Comparison of ENCODE assay signal across 14 mouse cellular contexts in the genomic region with DNA sequence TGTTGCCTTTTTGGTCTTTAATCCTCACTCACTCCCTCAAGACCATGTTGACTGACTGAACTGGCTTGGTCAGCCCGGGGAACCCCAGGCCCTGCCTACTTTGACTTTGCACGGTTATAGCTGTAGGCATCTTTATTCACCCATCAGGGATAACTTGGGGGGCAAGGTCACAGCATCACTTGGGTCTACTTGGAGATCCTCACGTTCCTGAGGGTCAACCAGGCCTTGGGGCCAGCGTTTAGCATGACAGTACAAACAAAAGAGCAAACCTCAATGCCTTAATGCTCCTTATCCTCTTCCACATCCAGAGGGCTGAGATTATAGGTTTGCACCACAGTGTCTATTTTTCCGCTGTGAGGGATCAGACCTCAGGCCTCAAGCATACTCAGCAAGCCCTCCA. TPM values are rescaled to one million over a fixed set of nuclear protein-coding genes. Genes with fewer than 3 reads are reported as not detected.
DNase-seq lines count a peak whose midpoint lies in the region; ATAC-seq and TF ChIP-seq lines count a peak whose summit lies in the region.
"Had no signal": no experiment of that assay in that cellular context is flagged by ENCODE, and none has a peak within 500 bp of the region (broad histone marks: within the 10 kb centered on the region; RNA-seq: fewer than 3 reads in every experiment).

No protein-coding gene starts in this region.

- ATAC-seq in heart, embryonic 14.5 days (ENCODE audit: insufficient number of reproducible peaks, insufficient read depth, low FRiP score, low read depth) = no peak
- ATAC-seq in lung, embryonic 15.5 days (ENCODE audit: borderline replicate concordance, extremely low read depth, low FRiP score, low TSS enrichment) = no peak
- ATAC-seq in intestine, embryonic 16.5 days = no peak
- ATAC-seq in stomach, postnatal 0 days (ENCODE audit: low FRiP score, low TSS enrichment) = no peak
- ATAC-seq: forebrain, postnatal 0 days had no signal

- no peak for DNase-seq in heart, adult 18-20 months
- DNase-seq in lung, postnatal 36 days = no peak
- DNase-seq in stomach, postnatal 0 days (ENCODE audit: low spot score) = no peak
- no peak for DNase-seq in spleen, adult 12 weeks (ENCODE audit: low spot score)
- DNase-seq: adrenal gland, postnatal 10 days; cerebellum, adult 18-20 months; forebrain, postnatal 0 days; right cerebral cortex, postnatal 25 days had no signal

- no peaks in the 10 kb centered on the region for H3K36me3 ChIP-seq in heart, embryonic 14.5 days (ENCODE audit: control insufficient read depth, insufficient read depth, low read length)
- H3K36me3 ChIP-seq in lung, embryonic 15.5 days = no peaks in the 10 kb centered on the region
- no peaks in the 10 kb centered on the region for H3K36me3 ChIP-seq in intestine, embryonic 16.5 days (ENCODE audit: control insufficient read depth, insufficient read depth, low read length)
- no peaks in the 10 kb centered on the region for H3K36me3 ChIP-seq in stomach, postnatal 0 days (ENCODE audit: control insufficient read depth, insufficient read depth, low read length)
- H3K36me3 ChIP-seq: liver, embryonic 15.5 days; midbrain, embryonic 13.5 days had no signal

- TF ChIP-seq EP300 in stomach, postnatal 0 days (optimal IDR thresholded peaks at IDR 0.05) = no peak

- no peak overlapping the region for H3K4me3 ChIP-seq in heart, embryonic 14.5 days (ENCODE audit: control insufficient read depth in 1 of 2, insufficient read depth in 1 of 2, low read depth in 1 of 2, low read length in 2 of 2)
- no peak overlapping the region for H3K4me3 ChIP-seq in lung, embryonic 15.5 days
- H3K4me3 ChIP-seq in intestine, embryonic 16.5 days (ENCODE audit: low read length) = no peak overlapping the region
- H3K4me3 ChIP-seq in stomach, postnatal 0 days (ENCODE audit: low read depth, low read length) = no peak overlapping the region
- H3K4me3 ChIP-seq: liver, embryonic 15.5 days; midbrain, embryonic 13.5 days had no signal

- H3K9ac ChIP-seq in heart, embryonic 14.5 days (ENCODE audit: low read length) = peak overlapping the region; percentile 59
- no peak overlapping the region for H3K9ac ChIP-seq in lung, embryonic 15.5 days
- no peak overlapping the region for H3K9ac ChIP-seq in intestine, embryonic 16.5 days (ENCODE audit: low read depth, low read length)
- no peak overlapping the region for H3K9ac ChIP-seq in stomach, postnatal 0 days (ENCODE audit: low read length)
- H3K9ac ChIP-seq: forebrain, postnatal 0 days; liver, embryonic 15.5 days; midbrain, embryonic 13.5 days had no signal

- H3K27me3 ChIP-seq in heart, embryonic 14.5 days (ENCODE audit: control insufficient read depth, insufficient read depth, low read length) = no peaks in the 10 kb centered on the region
- H3K27me3 ChIP-seq in lung, embryonic 15.5 days = no peaks in the 10 kb centered on the region
- H3K27me3 ChIP-seq in intestine, embryonic 16.5 days (replicated peaks; ENCODE audit: control insufficient read depth, insufficient read depth, low read length) = no peaks in the 10 kb centered on the region
- no peaks in the 10 kb centered on the region for H3K27me3 ChIP-seq in stomach, postnatal 0 days (ENCODE audit: control insufficient read depth, insufficient read depth, low read length)
- H3K27me3 ChIP-seq: liver, embryonic 15.5 days; Patski had no signal

- H3K27ac ChIP-seq in heart, embryonic 14.5 days (replicated peaks in 1 of 2; ENCODE audit: control insufficient read depth in 1 of 2, insufficient read depth in 1 of 2, low read depth in 2 of 2, low read length in 2 of 2) = peak overlapping the region; percentile 99
- peak overlapping the region; percentile 93 for H3K27ac ChIP-seq in lung, embryonic 15.5 days
- H3K27ac ChIP-seq in intestine, embryonic 16.5 days (ENCODE audit: low read length) = peak overlapping the region; percentile 74
- peak overlapping the region; percentile 92 for H3K27ac ChIP-seq in stomach, postnatal 0 days (replicated peaks)
- H3K27ac ChIP-seq: midbrain, embryonic 13.5 days had no signal

- H3K9me3 ChIP-seq in heart, embryonic 14.5 days (ENCODE audit: control insufficient read depth, low read length) = no peaks in the 10 kb centered on the region
- no peaks in the 10 kb centered on the region for H3K9me3 ChIP-seq in lung, embryonic 15.5 days
- H3K9me3 ChIP-seq in intestine, embryonic 16.5 days (ENCODE audit: control insufficient read depth, low read length) = no peaks in the 10 kb centered on the region
- no peaks in the 10 kb centered on the region for H3K9me3 ChIP-seq in stomach, postnatal 0 days (ENCODE audit: control insufficient read depth, low read length)
- H3K9me3 ChIP-seq: liver, embryonic 15.5 days; midbrain, embryonic 13.5 days had no signal

- 78% methylated on average over 5 of the region's 5 CpGs for WGBS in heart, embryonic 14.5 days
- 66% methylated on average over 5 of the region's 5 CpGs for WGBS in lung, embryonic 15.5 days
- 82% methylated on average over 5 of the region's 5 CpGs for WGBS in intestine, embryonic 16.5 days
- WGBS in stomach, postnatal 0 days = 71% methylated on average over 5 of the region's 5 CpGs

- peaks cover 48 to 65% of the 10 kb centered on the region in 2 experiments for H3K4me1 ChIP-seq in heart, embryonic 14.5 days (ENCODE audit: control insufficient read depth in 2 of 2, insufficient read depth in 2 of 2, low read length in 2 of 2)
- peaks cover 65% of the 10 kb centered on the region for H3K4me1 ChIP-seq in lung, embryonic 15.5 days
- peaks cover 38% of the 10 kb centered on the region for H3K4me1 ChIP-seq in intestine, embryonic 16.5 days (ENCODE audit: control insufficient read depth, insufficient read depth, low read length)
- H3K4me1 ChIP-seq in stomach, postnatal 0 days (replicated peaks; ENCODE audit: control insufficient read depth, insufficient read depth) = peaks cover 10% of the 10 kb centered on the region
- H3K4me1 ChIP-seq: midbrain, embryonic 13.5 days had no signal

- TF ChIP-seq CTCF in stomach, postnatal 0 days (IDR thresholded peaks at IDR 0.05; ENCODE audit: low read depth) = no peak

- no peak overlapping the region; the same call in 1 of the 2 replicates for H3K4me2 ChIP-seq in heart, embryonic 14.5 days (ENCODE audit: low read length)
- no peak overlapping the region for H3K4me2 ChIP-seq in lung, embryonic 15.5 days
- H3K4me2 ChIP-seq in intestine, embryonic 16.5 days (ENCODE audit: low read depth, low read length) = no peak overlapping the region
- no peak overlapping the region for H3K4me2 ChIP-seq in stomach, postnatal 0 days (replicated peaks; ENCODE audit: low read depth)
- H3K4me2 ChIP-seq: liver, embryonic 15.5 days; midbrain, embryonic 13.5 days had no signal

RNA-seq across cellular contexts. Expression of a gene that starts 9.2 kb away (rescaled TPM):
- polyA plus RNA-seq in heart, embryonic 14.5 days (2014; fragmentation: Nextera tagmentation; extraction: Ambion mirVana) = 20.8 and 27.3 TPM in 2 replicates
- 10 to 100 TPM; 20.2 to 25.6 TPM for total RNA-seq in heart, adult 18-20 months (2021)
- 17.9 and 21.0 TPM in 2 replicates for polyA plus RNA-seq in lung, embryonic 15.5 days (2015; fragmentation: Nextera tagmentation; extraction: Ambion mirVana)
- 16.0 and 16.2 TPM in 2 replicates for polyA plus RNA-seq in intestine, embryonic 16.5 days (2015; fragmentation: Nextera tagmentation; extraction: Ambion mirVana)
- polyA plus RNA-seq in stomach, postnatal 0 days (2015; fragmentation: Nextera tagmentation; extraction: Ambion mirVana) = 74.8 and 79.5 TPM in 2 replicates

RNA-seq across cellular contexts. Expression of a gene that starts 10.7 kb away (rescaled TPM):
- polyA plus RNA-seq in heart, embryonic 14.5 days (2014; fragmentation: Nextera tagmentation; extraction: Ambion mirVana) = 86.8 and 93.7 TPM in 2 replicates
- total RNA-seq in heart, adult 18-20 months (2021) = 100 to 1,000 TPM; 146 to 154 TPM
- 50.1 and 54.4 TPM in 2 replicates for polyA plus RNA-seq in lung, embryonic 15.5 days (2015; fragmentation: Nextera tagmentation; extraction: Ambion mirVana)
- polyA plus RNA-seq in intestine, embryonic 16.5 days (2015; fragmentation: Nextera tagmentation; extraction: Ambion mirVana) = 56.9 and 58.5 TPM in 2 replicates
- polyA plus RNA-seq in stomach, postnatal 0 days (2015; fragmentation: Nextera tagmentation; extraction: Ambion mirVana) = 41.0 and 43.5 TPM in 2 replicates

RNA-seq across cellular contexts. Expression of a gene that starts 25.8 kb away (rescaled TPM):
- 673 and 698 TPM in 2 replicates for polyA plus RNA-seq in heart, embryonic 14.5 days (2014; fragmentation: Nextera tagmentation; extraction: Ambion mirVana)
- 10 to 100 TPM; 89.4 to 92.2 TPM for total RNA-seq in heart, adult 18-20 months (2021)
- 1,042 and 1,079 TPM in 2 replicates for polyA plus RNA-seq in lung, embryonic 15.5 days (2015; fragmentation: Nextera tagmentation; extraction: Ambion mirVana)
- 559 and 622 TPM in 2 replicates for polyA plus RNA-seq in intestine, embryonic 16.5 days (2015; fragmentation: Nextera tagmentation; extraction: Ambion mirVana)
- 251 and 296 TPM in 2 replicates for polyA plus RNA-seq in stomach, postnatal 0 days (2015; fragmentation: Nextera tagmentation; extraction: Ambion mirVana)

RNA-seq across cellular contexts. Expression of a gene that starts 29.0 kb away (rescaled TPM):
- polyA plus RNA-seq in heart, embryonic 14.5 days (2014; fragmentation: Nextera tagmentation; extraction: Ambion mirVana) = 15.3 and 16.1 TPM in 2 replicates
- total RNA-seq in heart, adult 18-20 months (2021) = 10 to 100 TPM; 13.3 to 17.8 TPM
- polyA plus RNA-seq in lung, embryonic 15.5 days (2015; fragmentation: Nextera tagmentation; extraction: Ambion mirVana) = 24.1 and 24.7 TPM in 2 replicates
- 10.0 and 11.8 TPM in 2 replicates for polyA plus RNA-seq in intestine, embryonic 16.5 days (2015; fragmentation: Nextera tagmentation; extraction: Ambion mirVana)
- polyA plus RNA-seq in stomach, postnatal 0 days (2015; fragmentation: Nextera tagmentation; extraction: Ambion mirVana) = 2.1 and 2.2 TPM in 2 replicates

RNA-seq across cellular contexts. Expression of a gene that starts 48.8 kb away (rescaled TPM):
- polyA plus RNA-seq in heart, embryonic 14.5 days (2014; fragmentation: Nextera tagmentation; extraction: Ambion mirVana) = 44.0 and 44.9 TPM in 2 replicates
- 1 to 10 TPM; 1.8 to 2.5 TPM for total RNA-seq in heart, adult 18-20 months (2021)
- 71.0 and 73.3 TPM in 2 replicates for polyA plus RNA-seq in lung, embryonic 15.5 days (2015; fragmentation: Nextera tagmentation; extraction: Ambion mirVana)
- polyA plus RNA-seq in intestine, embryonic 16.5 days (2015; fragmentation: Nextera tagmentation; extraction: Ambion mirVana) = 47.7 and 51.7 TPM in 2 replicates
- 27.3 and 27.4 TPM in 2 replicates for polyA plus RNA-seq in stomach, postnatal 0 days (2015; fragmentation: Nextera tagmentation; extraction: Ambion mirVana)
